Mouse (Mus musculus): ENCODE measurements around the gene Glipr2. TPM values are rescaled to one million over a fixed set of nuclear protein-coding genes. Genes with fewer than 3 reads are reported as not detected.
A peak's percentile ranks its signal among the peaks of the same experiment; 100 is the strongest.

Gene Glipr2
- polyA plus RNA-seq, 1 experiment from 2014 or later, result 86.3 TPM

DNA sequence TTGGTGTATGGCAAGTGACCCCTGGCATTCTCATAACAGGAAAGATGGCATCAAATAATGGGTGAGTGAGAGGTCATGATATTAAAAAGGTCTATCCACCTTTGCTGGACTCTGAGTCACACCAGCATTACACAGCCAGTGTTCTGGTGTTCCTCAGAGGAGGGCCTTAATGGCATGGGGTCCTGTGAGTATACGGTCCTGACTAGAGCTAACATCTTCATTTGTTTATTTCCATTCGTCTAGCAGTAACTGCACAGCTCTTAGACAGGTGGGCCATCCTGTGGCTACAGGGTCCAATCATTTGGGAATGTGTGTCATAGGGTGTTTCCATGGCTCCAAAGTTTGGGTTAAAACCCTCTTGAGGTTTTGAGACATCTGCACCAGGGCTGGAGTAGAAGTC lies 37.1 kb downstream of the Glipr2 start:
- Histone ChIP-seq H3K36me3 (ENCODE audit: insufficient read depth, low read length) (no peaks in the 10 kb centered on the region), H3K9me3 (ENCODE audit: low read length) (no peaks in the 10 kb centered on the region), H3K27ac (ENCODE audit: low read length) (no peak overlapping the region), H3K4me3 (ENCODE audit: low read length) (no peak overlapping the region), H3K27me3 (ENCODE audit: insufficient read depth, low read length) (no peaks in the 10 kb centered on the region), H3K9ac (replicated peaks; ENCODE audit: low read length) (no peak overlapping the region), H3K4me2 (replicated peaks; ENCODE audit: low read depth, low read length) (no peak overlapping the region), H3K4me1 (ENCODE audit: insufficient read depth, low read length) (no peaks in the 10 kb centered on the region)
- WGBS, result 86% methylated on average over 2 of the region's 2 CpGs
- ATAC-seq (ENCODE audit: low FRiP score, low TSS enrichment), result no peak

DNA sequence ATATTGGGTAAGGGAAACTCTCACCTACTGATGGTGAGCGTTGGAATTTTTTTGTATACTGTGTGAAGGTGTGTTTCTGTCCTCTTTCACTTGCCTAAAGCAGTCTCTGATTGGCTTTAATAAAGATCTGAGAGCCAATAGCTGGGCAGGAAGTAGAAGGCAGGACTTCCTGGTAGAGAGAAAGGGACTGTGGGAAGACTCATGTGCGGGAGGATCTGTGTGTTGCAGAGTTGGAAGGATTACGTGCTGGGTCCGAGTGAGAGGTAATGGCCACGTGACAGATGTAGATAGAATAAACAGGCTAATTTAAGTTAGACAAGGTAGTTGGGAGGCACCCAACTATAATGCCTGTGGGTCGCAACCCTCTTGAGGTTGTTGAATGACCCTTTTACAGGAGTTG lies 46.4 kb downstream of the Glipr2 start:
- ATAC-seq (ENCODE audit: low FRiP score, low TSS enrichment), result no peak
- Histone ChIP-seq H3K27ac (ENCODE audit: low read length) (no peak overlapping the region), H3K36me3 (ENCODE audit: insufficient read depth, low read length) (no peaks in the 10 kb centered on the region), H3K9me3 (ENCODE audit: low read length) (no peaks in the 10 kb centered on the region), H3K4me1 (ENCODE audit: insufficient read depth, low read length) (no peaks in the 10 kb centered on the region), H3K4me3 (ENCODE audit: low read length) (no peak overlapping the region), H3K27me3 (ENCODE audit: insufficient read depth, low read length) (no peaks in the 10 kb centered on the region), H3K4me2 (replicated peaks; ENCODE audit: low read depth, low read length) (no peak overlapping the region), H3K9ac (replicated peaks; ENCODE audit: low read length) (no peak overlapping the region)
- 85% methylated on average over 6 of the region's 6 CpGs for WGBS

- Histone ChIP-seq H3K9ac (replicated peaks; ENCODE audit: low read length) (no peak within 1 kb of the TSS), H3K36me3 (ENCODE audit: insufficient read depth, low read length) (no peaks in the 10 kb centered on the region), H3K4me2 (replicated peaks; ENCODE audit: low read depth, low read length) (no peak within 1 kb of the TSS), H3K4me1 (ENCODE audit: insufficient read depth, low read length) (no peaks in the 10 kb centered on the region), H3K27ac (ENCODE audit: low read length) (no peak within 1 kb of the TSS), H3K4me3 (ENCODE audit: low read length) (no peak within 1 kb of the TSS), H3K9me3 (ENCODE audit: low read length) (no peaks in the 10 kb centered on the region), H3K27me3 (ENCODE audit: insufficient read depth, low read length) (no peaks in the 10 kb centered on the region)
- no peak for ATAC-seq (ENCODE audit: low FRiP score, low TSS enrichment)
- 93% methylated on average over 5 of the region's 5 CpGs for WGBS
Measured at GRCm38 (mm10) chr4:44004126-44004525, 46.9 kb downstream of the Glipr2 start, which contains the start of gene Clta. Clta (plus strand) TSS chr4:44004452.

GRCm38 (mm10) chr4:44004623-44005409 lies 47.6 kb downstream of the Glipr2 start:
- no peak for ATAC-seq (ENCODE audit: low FRiP score, low TSS enrichment)
- WGBS, result 72% methylated on average over 3 of the region's 3 CpGs
- H3K36me3 ChIP-seq (ENCODE audit: insufficient read depth, low read length), result no peaks in the 10 kb centered on the region
- no peak overlapping the region for H3K9ac ChIP-seq (replicated peaks; ENCODE audit: low read length)
- no peaks in the 10 kb centered on the region for H3K4me1 ChIP-seq (ENCODE audit: insufficient read depth, low read length)
- H3K4me2 ChIP-seq (replicated peaks; ENCODE audit: low read depth, low read length), result no peak overlapping the region
- no peak overlapping the region for H3K4me3 ChIP-seq (ENCODE audit: low read length)
- no peaks in the 10 kb centered on the region for H3K27me3 ChIP-seq (ENCODE audit: insufficient read depth, low read length)
- no peaks in the 10 kb centered on the region for H3K9me3 ChIP-seq (ENCODE audit: low read length)
- no peak overlapping the region for H3K27ac ChIP-seq (ENCODE audit: low read length)

DNA sequence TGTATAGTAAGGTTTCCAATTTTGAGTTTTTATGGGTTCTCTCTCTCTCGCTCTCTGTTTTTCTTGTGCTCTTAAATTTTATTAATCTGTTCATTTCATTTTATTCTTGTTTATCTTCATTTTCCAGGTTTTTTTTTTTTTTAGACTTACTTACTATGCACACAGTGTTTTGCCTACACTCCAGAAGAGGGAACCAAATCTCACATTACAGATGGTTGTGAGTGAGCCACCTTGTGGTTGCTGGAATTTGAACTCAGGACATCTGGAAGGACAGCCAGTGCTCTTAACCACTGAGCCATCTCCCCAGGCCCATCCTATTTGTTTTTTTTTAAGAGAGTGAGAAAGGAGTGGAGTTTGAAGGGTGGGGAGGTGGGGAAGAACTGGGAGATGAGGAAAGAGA lies 53.0 kb downstream of the Glipr2 start:
- 81% methylated on average over 1 of the region's 1 CpGs for WGBS
- peaks cover 22% of the 10 kb centered on the region for H3K4me1 ChIP-seq (ENCODE audit: insufficient read depth, low read length)
- H3K4me3 ChIP-seq (ENCODE audit: low read length), result no peak overlapping the region
- no peaks in the 10 kb centered on the region for H3K36me3 ChIP-seq (ENCODE audit: insufficient read depth, low read length)
- no peaks in the 10 kb centered on the region for H3K27me3 ChIP-seq (ENCODE audit: insufficient read depth, low read length)
- no peak overlapping the region for H3K4me2 ChIP-seq (replicated peaks; ENCODE audit: low read depth, low read length)
- no peaks in the 10 kb centered on the region for H3K9me3 ChIP-seq (ENCODE audit: low read length)
- H3K9ac ChIP-seq (replicated peaks; ENCODE audit: low read length), result no peak overlapping the region
- no peak for ATAC-seq (ENCODE audit: low FRiP score, low TSS enrichment)
- no peak overlapping the region for H3K27ac ChIP-seq (ENCODE audit: low read length)

DNA sequence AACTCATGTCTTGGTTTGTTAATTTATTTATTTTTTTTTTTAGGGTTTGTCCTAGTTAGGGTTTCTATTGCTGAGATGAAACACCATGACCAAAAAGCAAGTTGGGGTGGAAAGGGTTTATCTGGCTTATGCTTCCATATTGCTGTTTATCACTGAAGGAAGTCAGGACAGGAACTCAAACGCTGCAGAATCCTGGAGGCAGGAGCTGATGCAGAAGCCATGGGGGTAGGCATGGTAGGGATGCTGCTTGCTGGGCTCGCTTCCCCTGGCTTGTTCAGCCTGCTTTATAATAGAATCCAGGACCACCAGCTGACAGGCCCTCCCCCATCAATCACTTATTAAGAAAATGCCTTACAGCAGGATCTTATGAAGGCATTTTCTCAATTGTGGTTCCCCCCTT lies 53.7 kb downstream of the Glipr2 start:
- H3K9ac ChIP-seq (replicated peaks; ENCODE audit: low read length), result no peak overlapping the region
- H3K9me3 ChIP-seq (ENCODE audit: low read length), result no peaks in the 10 kb centered on the region
- no peaks in the 10 kb centered on the region for H3K36me3 ChIP-seq (ENCODE audit: insufficient read depth, low read length)
- no peak for ATAC-seq (ENCODE audit: low FRiP score, low TSS enrichment)
- H3K27ac ChIP-seq (ENCODE audit: low read length), result no peak overlapping the region
- peaks cover 29% of the 10 kb centered on the region for H3K4me1 ChIP-seq (ENCODE audit: insufficient read depth, low read length)
- no peak overlapping the region for H3K4me3 ChIP-seq (ENCODE audit: low read length)
- H3K27me3 ChIP-seq (ENCODE audit: insufficient read depth, low read length), result no peaks in the 10 kb centered on the region
- 50% methylated on average over 2 of the region's 2 CpGs for WGBS
- no peak overlapping the region for H3K4me2 ChIP-seq (replicated peaks; ENCODE audit: low read depth, low read length)

GRCm38 (mm10) chr4:44011799-44012198 lies 54.6 kb downstream of the Glipr2 start:
- ATAC-seq (ENCODE audit: low FRiP score, low TSS enrichment), result no peak
- Histone ChIP-seq H3K9me3 (ENCODE audit: low read length) (no peaks in the 10 kb centered on the region), H3K4me2 (replicated peaks; ENCODE audit: low read depth, low read length) (peak overlapping the region; percentile 89), H3K4me1 (ENCODE audit: insufficient read depth, low read length) (peaks cover 38% of the 10 kb centered on the region), H3K9ac (replicated peaks; ENCODE audit: low read length) (peak overlapping the region; percentile 73), H3K36me3 (ENCODE audit: insufficient read depth, low read length) (no peaks in the 10 kb centered on the region), H3K27ac (ENCODE audit: low read length) (peak overlapping the region; percentile 75), H3K27me3 (ENCODE audit: insufficient read depth, low read length) (no peaks in the 10 kb centered on the region), H3K4me3 (ENCODE audit: low read length) (peak overlapping the region; percentile 86)
- 80% methylated on average over 3 of the region's 3 CpGs for WGBS

DNA sequence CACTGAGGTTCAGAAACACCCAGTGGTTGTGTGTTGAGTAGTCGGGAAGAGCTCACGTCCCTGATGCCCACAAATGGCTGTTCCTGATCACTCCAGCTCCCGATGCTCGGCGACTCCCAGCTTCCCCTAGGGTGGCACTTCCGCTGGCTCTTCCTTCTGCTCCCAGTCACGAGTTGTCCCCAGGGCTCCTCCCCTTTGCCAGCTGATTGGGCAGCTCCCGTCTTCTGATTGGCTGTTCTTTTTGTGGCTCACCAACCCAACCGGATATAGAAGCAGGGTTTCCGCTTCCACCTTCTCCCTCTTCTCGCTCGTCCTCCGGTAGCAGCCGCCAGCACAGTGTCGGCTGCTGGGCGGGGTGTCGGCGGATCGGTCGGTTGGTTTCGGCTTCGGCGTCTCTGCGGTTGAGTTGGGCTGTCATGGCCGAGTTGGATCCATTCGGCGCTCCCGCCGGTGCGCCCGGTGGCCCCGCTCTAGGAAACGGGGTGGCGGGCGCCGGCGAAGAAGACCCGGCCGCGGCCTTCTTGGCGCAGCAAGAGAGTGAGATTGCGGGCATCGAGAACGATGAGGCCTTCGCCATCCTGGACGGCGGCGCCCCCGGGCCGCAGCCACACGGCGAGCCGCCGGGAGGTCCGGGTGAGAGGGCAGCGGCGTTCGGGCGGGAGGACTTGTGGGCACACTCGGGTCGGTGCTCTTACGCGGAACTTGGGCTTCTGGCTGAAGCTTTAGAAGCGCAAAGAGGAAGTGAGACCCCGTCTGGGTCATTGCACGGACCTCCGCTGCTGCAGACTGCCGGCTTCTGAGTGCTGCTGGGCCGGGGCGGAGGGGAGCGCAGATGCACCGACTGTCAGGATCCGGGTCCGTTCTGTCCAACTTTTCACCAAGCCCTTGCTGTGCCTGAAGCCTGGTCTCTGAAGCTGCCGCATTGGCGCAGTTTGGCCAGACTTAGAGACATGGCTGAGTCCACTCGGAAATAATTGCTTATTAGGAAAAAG lies 55.5 kb downstream of the Glipr2 start:
- peak overlapping the region; percentile 86 for H3K4me3 ChIP-seq (ENCODE audit: low read length)
- H3K36me3 ChIP-seq (ENCODE audit: insufficient read depth, low read length), result no peaks in the 10 kb centered on the region
- H3K9me3 ChIP-seq (ENCODE audit: low read length), result no peaks in the 10 kb centered on the region
- WGBS, result under 1% methylated on average over 77 of the region's 77 CpGs
- peak overlapping the region; percentile 89 for H3K4me2 ChIP-seq (replicated peaks; ENCODE audit: low read depth, low read length)
- peak overlapping the region; percentile 85 for H3K9ac ChIP-seq (replicated peaks; ENCODE audit: low read length)
- H3K27ac ChIP-seq (ENCODE audit: low read length), result peak overlapping the region; percentile 81
- ATAC-seq (ENCODE audit: low FRiP score, low TSS enrichment), result peak; percentile 97
- H3K27me3 ChIP-seq (ENCODE audit: insufficient read depth, low read length), result no peaks in the 10 kb centered on the region
- peaks cover 46% of the 10 kb centered on the region for H3K4me1 ChIP-seq (ENCODE audit: insufficient read depth, low read length)

GRCm38 (mm10) chr4:44013391-44014070 lies 56.3 kb downstream of the Glipr2 start:
- no peaks in the 10 kb centered on the region for H3K9me3 ChIP-seq (ENCODE audit: low read length)
- H3K36me3 ChIP-seq (ENCODE audit: insufficient read depth, low read length), result no peaks in the 10 kb centered on the region; the same call in 1 of the 2 replicates
- peaks cover 51% of the 10 kb centered on the region for H3K4me1 ChIP-seq (ENCODE audit: insufficient read depth, low read length)
- H3K4me2 ChIP-seq (replicated peaks; ENCODE audit: low read depth, low read length), result peak overlapping the region; percentile 89
- peak overlapping the region; percentile 86 for H3K4me3 ChIP-seq (ENCODE audit: low read length)
- no peak for ATAC-seq (ENCODE audit: low FRiP score, low TSS enrichment)
- no peak overlapping the region for H3K27ac ChIP-seq (ENCODE audit: low read length)
- H3K9ac ChIP-seq (replicated peaks; ENCODE audit: low read length), result peak overlapping the region; percentile 85
- H3K27me3 ChIP-seq (ENCODE audit: insufficient read depth, low read length), result no peaks in the 10 kb centered on the region
- 20% methylated on average over 11 of the region's 11 CpGs for whole genome bisulfite sequencing
